Mouse (Mus musculus) spleen, postnatal 36 days (tissue): ENCODE results near the gene Artn.
A peak's percentile ranks its signal among the peaks of the same experiment; 100 is the strongest.

Source experiments
- DNase-seq, 2 experiments: peaks; one replicate each; pipeline ENCODE4 v3.0.0; 2022; ENCODE audit warnings: low spot score in 2 of 2, mixed read lengths in 1 of 2

Artn gene

GRCm38 (mm10) chr4:117929391-117929881 is at the start of gene Artn:
Gene Artn (minus strand): TSS chr4:117929763.
- DNase-seq, result no peak

DNA sequence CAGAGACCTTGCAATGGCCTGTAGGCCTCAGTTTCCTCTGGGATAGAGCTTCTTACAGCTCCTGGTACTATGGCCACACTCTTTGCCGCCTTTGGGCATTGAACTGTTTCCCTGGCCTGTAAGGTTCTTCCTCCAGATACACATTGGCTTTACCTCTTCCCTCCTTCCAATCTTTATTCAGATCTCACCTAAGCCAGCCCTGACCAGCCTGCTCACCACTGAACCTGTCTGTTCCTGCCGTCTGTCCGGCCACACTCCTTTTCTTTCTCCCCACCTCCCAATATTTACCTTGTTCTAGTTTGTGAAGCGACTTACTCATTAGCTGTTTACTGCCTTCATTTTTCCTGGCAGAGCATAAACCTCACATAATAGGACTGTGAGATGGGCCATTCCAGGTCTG is 49.6 kb upstream of the Artn start:
- DNase-seq, result no peak

DNA sequence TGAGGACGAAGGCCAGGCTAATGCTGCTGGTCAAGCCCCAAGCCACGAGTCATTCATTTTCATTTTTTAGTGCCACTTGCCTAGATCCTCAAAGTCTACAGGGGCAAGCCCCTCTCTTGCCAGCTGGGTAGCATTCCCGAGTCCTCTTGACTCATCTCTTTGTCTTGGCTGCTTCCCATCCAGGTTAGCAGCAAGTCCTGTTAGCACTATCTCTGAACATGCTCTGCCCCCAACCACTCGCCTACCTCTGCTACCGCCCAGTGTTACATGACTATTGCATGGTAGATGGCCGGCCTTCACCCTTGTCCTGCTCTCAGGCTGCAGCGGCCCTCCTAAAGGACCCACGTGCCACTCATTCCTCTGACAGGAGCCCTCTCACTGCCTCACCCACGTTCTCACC is 48.7 kb upstream of the Artn start:
- no peak for DNase-seq

DNA sequence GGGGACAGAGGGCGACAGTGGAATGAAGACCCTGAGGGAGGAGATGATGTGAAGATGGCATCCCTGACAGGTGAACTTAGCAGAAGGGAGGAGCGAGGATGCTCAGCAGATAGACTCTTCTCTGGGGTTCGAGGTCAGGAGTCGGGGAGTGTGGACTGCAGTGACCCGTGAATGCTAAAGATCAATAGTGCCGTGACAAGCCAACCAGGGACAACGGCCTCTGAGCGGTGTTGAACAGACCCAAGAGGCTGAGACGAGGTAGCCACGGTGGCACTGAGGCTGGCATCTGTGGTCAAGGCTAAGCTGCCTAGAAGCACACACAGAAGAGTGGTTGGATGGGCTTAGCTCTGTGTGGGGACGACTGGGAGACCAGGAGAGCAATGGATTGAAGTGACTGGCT is 48.3 kb upstream of the Artn start:
- DNase-seq, result no peak

- DNase-seq, result no peak
These were observed 47.8 kb upstream of the Artn start for GRCm38 (mm10) chr4:117977371-117977770.

DNA sequence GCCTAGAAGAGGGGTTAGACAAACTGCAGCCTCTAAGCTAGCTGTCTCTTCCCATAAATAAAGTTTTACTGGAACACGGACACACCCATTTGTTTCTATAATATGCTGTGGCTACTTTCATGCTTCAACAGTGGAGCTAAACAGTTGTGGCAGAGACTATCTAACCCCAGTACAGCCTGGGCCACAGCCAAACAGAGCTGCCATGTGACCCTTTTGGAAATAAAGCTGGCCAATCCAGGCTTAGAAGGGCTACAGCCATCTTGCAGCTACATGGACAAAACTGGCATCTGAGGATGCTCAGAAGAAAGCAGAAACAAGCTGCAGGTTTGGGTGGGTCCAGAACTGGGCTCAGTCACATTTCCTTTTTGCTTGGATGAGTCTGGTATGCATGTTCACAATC is 46.3 kb upstream of the Artn start:
- DNase-seq, result no peak

GRCm38 (mm10) chr4:117974719-117975118 is 45.2 kb upstream of the Artn start:
- no peak for DNase-seq

GRCm38 (mm10) chr4:117972999-117973398 is 43.4 kb upstream of the Artn start:
- DNase-seq, result no peak

DNA sequence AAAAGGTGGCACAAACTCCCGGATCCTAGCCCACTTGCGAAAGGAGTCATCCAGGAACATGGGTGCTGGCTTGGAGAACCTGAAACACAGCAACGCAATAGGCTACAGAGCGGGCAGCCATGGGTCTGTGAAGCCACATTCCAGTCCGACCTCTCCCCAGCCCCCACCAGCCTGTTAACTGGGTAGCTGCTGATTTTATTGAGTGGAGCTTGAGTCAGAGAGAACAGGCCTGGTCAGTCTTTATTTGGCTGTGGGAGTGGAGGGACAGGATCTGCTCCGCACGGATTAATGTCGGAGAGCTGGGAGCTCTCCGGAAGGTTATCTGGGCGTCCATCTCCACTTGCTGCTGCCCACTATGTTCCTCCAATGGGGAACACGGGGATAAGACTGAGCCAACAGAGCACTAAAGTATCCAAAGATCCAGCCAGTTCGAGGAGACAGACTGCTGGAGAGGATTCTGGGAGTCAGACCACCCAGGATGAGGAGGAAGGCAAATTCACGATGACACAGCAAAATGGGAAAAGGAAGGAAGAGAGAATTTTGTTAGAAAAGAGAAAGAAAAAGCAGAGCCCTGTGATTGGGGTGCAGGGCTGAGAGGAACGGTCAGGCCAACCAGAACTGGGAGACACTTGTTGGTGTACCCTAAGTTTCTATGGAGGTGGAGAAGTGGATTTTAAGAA is 34.9 kb upstream of the Artn start:
- DNase-seq, result no peak

DNA sequence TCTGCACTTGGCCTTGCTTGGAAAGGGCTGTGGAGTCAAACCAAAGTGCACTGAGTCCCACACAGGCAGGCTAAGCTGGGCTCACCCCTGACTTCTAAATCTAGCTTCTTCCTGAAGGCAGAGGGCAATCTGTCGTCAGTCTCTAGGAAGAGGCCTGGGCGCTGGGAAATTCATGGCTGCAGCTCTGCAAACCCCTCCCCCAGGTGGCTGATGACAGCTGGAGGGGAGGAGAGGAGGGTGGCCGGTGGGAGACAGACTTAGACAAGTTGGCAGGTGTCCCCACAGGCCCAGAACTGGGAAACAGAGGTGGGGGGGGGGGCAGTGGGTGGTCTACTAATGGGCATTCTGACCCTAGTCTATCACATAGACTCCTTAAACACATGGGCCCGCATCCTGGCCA is 27.9 kb upstream of the Artn start:
- no peak for DNase-seq

DNA sequence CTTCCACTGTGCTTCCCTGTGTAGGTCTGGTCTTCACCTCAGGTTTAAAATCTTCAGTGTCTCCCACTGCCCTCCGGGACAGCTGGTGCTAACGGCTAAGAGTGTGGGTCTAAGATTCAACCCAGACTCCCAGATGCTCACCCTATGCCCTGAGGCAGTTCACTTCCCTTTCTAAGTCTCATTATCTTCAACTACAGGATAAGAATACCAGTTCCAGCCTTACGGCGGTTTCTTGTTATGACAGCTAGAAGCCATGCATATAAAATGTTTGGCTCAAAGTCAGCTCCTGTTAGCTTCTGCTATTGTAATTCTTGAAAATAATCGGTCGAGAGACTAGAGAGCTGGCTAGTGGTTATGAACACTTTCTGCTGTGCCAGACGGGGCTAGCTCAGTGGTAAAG is 17.9 kb upstream of the Artn start:
- no peak for DNase-seq

DNA sequence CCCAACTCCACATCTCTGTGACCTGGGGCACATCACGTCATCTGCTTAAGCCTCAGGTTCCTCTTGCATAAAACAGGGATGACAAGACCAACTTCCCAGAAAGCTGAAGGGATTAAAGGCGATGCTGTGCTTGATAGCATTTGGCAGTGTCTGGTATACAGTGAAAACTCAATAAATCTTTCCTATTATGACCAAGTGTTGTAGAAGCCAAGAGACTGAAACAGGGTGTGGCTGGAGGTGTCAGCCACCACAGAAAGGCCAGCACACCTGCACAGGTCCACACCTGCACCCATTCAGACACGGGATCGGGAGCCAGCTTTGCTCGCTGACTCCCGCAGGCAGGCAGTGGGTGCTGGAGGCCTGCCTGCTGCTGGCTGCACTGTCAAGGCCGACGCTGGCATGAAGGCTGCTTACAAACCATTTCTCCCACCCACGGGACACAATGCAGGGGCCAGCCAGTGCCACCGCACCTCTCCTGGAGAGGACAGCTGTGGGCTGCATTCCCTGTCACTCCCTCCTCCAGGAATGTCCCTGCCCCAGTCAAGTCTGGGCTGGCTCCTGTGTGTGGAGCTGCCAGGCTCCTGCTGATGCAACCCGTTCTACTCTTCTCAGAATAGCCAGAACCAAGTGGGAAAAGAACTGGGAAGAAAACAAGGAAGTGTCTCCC is 17.2 kb upstream of the Artn start:
- DNase-seq, result no peak

DNA sequence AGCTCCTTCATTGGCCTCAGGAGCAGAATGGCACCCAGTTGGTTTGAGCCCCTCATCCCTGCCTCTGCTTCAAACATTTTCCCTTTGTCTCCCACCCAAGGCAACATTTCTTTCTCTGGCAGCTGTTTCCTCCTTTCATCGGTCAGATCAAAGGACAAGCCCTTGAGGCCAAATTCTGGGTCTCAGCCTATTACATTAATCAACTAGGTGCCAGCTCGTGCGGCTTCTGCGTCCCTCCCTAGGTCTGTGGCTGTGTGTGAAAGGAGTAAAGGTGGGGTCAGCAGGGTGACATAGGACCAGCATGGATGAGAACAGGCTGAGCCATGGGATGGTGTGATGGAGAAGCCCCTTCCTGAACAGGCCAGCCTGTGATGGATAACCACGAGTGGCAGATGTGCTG is 13.8 kb upstream of the Artn start:
- no peak for DNase-seq

- no peak for DNase-seq
These were observed 7.4 kb upstream of the Artn start for GRCm38 (mm10) chr4:117936964-117937363.

GRCm38 (mm10) chr4:117934081-117934480 is 4.5 kb upstream of the Artn start:
- no peak for DNase-seq

GRCm38 (mm10) chr4:117933248-117933647 is 3.7 kb upstream of the Artn start:
- DNase-seq, result no peak

DNA sequence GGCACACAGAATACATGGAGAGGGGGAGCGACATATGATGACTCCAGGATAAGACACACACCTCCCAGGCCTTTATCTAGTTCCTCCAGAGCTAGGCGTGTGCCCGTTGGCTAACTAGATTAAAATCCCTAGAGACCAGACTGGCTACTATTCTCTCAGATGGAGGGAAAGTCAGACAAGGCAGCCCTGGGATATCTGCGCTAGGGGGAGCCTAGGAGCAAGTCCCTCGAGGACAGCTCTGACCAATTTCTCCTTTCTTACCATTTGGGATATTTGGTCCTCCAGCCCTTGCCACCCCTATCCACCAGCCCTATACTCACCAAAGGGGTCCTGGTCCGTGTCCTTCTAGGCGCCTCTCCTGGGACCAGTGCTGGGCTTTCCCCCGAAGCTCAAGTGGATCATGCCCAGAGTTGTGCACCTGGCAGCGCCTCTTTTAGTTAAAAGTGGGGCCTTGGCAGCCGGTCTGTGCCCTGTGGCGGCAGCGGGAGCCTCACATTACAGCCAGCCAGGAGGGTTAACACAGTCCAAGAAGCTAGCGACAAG is 793 bp downstream of the Artn start:
- DNase-seq, result peak; percentile 42 to 67

GRCm38 (mm10) chr4:117928234-117928633 is 1.3 kb downstream of the Artn start:
- no peak for DNase-seq

DNA sequence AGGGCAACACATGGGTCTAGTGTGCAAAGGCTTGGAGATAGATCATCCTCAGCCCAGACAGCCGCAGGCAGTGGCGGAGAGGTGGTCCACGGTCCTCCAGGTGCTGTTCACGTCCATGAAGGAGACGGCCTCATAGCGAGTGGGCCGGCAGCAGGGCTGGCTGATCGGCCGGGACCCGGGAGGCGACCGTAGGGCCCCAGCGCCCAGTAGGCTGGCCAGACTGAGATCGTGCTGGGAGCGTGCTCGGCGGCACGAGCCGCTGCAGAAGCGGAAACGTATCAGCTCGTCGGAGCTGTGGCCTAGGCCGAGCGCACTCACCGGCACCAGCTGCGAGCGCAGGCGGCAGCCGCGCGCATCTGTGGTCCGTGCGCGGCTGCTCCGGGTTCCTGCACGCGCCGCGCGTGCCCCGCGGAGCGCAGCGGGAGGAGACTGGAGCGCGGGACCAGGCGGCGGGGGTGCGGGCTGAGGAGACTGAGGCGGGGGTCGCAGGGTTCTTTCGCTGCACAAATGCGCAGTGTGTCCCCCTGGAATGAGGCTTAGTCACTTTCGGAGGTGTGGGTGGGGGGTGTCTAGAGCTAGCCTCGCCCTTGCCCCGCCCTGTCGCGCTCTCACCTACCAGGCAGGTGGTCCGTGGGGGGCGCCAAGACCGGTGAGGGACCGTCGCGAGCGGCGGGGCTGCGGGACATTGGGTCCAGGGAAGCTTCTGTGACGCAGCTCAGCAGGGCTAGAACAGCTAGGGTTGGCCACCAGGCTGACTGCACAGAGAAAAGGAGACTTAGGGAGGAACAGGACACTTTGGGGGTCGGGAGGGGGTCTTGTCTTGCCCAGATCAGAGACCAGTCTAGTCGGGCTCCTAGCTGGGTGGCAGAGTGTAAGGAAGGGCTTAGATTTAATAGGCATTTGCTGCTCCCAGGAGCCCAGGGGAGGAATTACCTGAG is 2.7 kb downstream of the Artn start:
- no peak for DNase-seq

- no peak for DNase-seq
These were observed 4.6 kb downstream of the Artn start for GRCm38 (mm10) chr4:117924916-117925315.

DNA sequence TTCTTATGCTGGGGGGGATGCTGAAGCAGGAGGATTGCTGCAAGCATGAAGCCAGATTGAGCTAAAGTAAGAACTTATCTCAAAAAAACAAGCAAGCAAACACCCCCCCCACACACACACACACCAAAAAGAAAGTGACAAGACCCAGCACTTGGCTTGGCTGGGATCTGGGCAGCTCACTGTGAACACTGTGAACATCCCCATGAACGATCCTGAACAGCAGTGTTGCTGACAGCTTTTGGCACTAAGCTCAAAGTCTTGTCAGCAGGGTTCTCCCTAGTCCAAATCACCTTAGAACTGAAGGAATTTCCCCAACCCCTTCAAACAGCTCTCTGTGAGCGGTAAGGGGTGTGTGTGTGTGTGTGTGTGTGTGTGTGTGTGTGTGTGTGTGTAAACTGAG is 6.1 kb downstream of the Artn start:
- DNase-seq, result no peak

DNA sequence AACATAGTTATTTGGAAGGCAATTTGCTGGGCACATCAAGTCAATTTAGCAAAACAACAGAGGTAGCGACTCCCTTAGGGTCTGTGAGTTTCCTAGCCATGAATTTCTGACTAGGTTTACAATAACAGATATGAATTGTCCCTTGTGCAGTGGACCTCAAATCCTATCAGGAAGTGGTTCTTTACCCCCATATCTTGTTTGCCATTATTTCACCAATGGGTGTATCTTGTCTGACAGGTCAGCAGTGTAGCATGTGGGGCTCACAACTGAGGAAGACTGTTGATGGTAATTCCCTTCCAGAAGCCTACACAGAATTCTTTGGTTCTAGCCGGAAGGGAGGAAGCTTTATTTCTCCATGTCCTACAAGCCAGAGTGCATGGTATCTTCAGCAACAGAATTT is 8.2 kb downstream of the Artn start:
- DNase-seq, result no peak
